Mouse (Mus musculus) cerebellum, adult (tissue): Measurements from ENCODE around the gene Rnaseh2c.

Experiments
- ATAC-seq: cut with Nextera tagmentation; 2 replicates; pipeline ENCODE4 v1.9.2; 2017; ENCODE audit warnings: mild to moderate bottlenecking, moderate library complexity, mixed read lengths; ENCODE audit not compliant: insufficient number of reproducible peaks, low FRiP score, low TSS enrichment

Gene Rnaseh2c

DNA sequence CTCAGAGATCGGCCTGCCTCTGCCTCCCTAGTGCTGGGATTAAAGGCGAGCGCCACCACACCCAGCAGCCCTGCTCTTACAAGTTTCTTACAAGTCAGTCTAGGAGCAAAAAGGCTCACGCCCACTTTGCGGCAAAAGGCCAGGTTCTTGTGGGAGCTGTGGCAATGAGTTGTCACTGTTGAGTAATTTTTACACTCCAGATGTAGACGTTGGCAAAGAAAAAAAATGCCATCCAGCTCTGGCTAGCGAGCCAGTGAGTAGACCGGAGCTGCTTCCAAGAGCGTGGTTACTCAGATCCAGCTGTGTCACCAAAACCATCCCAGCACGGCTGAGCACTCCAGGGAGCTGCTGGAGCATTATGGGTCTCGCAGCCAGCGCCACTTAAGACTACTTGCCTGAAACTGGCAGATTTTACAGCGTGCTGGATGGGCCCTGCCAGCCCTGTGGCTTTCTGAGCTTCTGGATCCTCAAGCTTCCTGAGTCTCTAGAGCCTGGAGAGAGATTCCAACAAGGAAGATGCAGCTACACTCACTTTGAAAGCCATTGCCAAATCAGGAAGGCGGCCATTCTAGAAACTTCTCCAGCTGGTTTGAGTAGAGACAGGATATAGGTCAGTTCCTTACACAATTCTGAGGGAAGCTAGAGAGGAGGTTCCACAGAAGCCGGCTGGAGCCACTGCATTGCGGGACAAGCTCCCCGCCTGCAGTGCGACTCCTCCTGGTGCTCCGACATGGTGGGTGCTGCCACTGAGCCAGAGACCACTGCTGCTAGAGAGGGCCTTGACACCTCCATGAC is 29.1 kb upstream of the Rnaseh2c start:
- ATAC-seq: no peak

DNA sequence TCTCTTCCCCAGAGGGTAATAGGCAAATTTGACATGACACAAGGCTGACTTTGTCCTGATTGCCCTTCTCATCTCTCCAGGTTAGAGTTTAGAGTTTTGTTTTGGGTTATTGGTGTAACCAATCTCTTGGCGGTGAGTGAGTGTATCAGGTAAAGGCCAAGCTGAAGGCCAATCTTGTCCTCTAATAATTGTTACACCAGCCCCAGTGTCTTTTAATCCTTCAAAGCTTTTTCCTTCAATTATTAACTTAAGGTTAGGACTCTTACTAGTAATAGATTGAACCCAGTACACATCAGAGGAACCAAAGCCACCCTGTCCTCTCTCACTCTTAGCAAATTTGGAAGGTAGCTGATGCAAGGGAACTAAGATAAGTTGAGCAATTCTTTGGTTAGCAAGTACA is 26.3 kb upstream of the Rnaseh2c start:
- no peak for ATAC-seq

DNA sequence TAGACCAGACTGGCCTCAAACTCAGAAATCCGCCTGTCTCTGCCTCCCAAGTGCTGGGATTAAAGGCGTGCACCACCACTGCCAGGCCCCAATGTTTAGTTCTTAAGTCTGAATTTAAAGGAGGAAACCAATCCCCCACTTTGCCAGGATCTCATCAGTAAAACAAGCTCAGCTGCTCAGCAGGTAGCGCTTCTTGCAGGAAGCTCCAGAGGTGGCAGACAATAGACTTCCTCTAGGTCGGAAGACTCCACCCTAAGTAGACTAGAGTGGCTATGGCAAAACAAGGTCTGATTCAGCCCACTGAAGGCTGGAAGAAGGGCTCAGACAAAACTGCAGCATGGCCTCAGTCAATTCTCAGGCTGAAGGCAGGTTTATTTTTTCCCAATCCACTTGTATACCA is 21.7 kb upstream of the Rnaseh2c start:
- no peak for ATAC-seq

- no peak for ATAC-seq
These were observed 20.9 kb upstream of the Rnaseh2c start for GRCm38 (mm10) chr19:5580776-5581175.

- no peak for ATAC-seq
These were observed 19.7 kb upstream of the Rnaseh2c start for GRCm38 (mm10) chr19:5581995-5582394.

DNA sequence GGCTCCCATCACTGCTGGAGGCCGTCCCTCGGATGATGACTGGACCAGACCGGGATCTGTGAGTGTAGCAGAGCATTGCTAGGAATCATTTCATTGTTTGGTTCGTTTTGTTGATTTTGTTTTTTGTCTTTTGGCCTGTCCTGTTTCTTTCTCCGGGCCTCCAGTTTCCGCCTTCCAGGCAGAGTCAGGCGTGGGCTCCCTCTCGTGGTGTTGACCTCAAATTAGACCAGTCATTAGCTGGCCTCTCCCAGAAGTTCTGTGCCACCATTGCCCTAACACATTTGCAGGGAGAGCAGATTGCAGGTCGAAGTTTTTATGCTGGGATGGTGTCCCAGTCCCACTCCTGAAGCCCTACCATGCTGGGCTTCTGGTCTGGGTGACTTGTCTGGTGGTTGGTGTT is 12.5 kb upstream of the Rnaseh2c start:
- ATAC-seq: no peak

DNA sequence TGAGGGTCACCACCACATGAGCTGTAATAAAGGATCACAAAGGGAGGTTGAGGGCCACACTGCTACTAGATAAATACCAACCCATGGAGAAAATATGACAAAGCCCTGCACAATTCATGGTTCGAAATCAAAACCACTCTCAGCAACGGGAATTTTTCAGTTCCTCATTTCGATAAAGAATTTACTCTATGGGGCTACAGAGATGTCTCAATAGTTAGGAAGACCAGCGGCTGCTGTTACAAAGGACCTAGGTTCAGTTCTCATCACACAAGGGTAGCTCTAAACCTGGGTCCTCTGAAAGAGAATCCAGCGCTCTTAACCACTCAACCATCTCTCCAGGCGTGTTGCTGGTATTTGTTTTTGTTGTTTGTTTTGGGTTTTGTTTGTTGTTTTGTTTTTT is 9.8 kb upstream of the Rnaseh2c start:
- ATAC-seq: no peak

- ATAC-seq: no peak
These were observed 2.4 kb upstream of the Rnaseh2c start for GRCm38 (mm10) chr19:5599224-5599623.

DNA sequence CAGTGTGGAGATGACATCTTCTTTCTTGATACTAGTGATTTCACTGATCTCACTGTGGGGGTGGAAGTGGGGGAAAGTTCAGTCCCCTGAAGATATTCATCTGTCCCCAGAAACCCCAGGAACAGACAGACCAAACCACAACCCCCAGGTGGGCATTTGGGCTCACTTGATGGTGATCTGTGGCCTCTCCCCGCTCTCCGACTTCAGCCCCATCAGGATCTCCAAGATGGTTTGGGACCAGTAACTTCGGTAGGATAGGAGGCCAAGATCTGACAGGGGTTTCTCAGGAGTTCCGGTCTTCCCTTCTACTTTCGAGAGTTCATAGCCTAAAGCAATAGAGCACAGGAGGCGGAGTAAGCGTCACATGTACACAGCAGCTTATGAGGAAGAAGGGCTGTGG is 2.0 kb downstream of the Rnaseh2c start:
- ATAC-seq: no peak

DNA sequence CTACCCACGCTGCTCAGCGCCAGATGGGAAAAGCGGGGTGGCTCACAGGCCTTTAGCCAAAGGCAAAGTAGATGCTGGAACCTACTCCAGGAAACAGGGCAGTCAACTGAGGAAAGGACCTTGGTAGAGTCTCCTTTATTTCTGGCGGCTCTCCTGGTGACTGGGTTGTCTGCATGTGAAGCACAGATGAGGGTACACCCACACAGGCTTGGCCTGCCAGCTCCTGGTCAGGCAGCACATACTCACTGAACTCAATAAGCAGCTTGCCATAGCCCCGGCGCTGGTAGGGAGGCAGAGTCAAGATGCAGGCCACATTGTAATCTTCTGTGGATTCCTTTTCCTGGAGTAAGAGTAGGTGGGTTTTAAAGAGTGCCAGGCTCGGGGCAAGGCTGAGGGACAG is 3.5 kb downstream of the Rnaseh2c start:
- ATAC-seq: no peak

- no peak for ATAC-seq
These were observed 4.5 kb downstream of the Rnaseh2c start for GRCm38 (mm10) chr19:5606196-5606595.

- ATAC-seq: no peak
These were observed 6.2 kb downstream of the Rnaseh2c start for GRCm38 (mm10) chr19:5607705-5608410.

GRCm38 (mm10) chr19:5608707-5609106 is 7.0 kb downstream of the Rnaseh2c start:
- ATAC-seq: no peak

- no peak for ATAC-seq
These were observed 7.5 kb downstream of the Rnaseh2c start for GRCm38 (mm10) chr19:5609171-5609546.

GRCm38 (mm10) chr19:5609547-5610404 is 8.1 kb downstream of the Rnaseh2c start, which contains the start of gene Kat5:
Gene Kat5 (minus strand): TSS chr19:5610237.
- ATAC-seq: peak; percentile 91

GRCm38 (mm10) chr19:5611973-5612372 is 10.3 kb downstream of the Rnaseh2c start:
- no peak for ATAC-seq

GRCm38 (mm10) chr19:5612762-5613411 is 11.2 kb downstream of the Rnaseh2c start:
- ATAC-seq: no peak

GRCm38 (mm10) chr19:5614953-5615352 is 13.3 kb downstream of the Rnaseh2c start:
- no peak for ATAC-seq

- ATAC-seq: no peak
These were observed 18.3 kb downstream of the Rnaseh2c start for GRCm38 (mm10) chr19:5620007-5620406.

DNA sequence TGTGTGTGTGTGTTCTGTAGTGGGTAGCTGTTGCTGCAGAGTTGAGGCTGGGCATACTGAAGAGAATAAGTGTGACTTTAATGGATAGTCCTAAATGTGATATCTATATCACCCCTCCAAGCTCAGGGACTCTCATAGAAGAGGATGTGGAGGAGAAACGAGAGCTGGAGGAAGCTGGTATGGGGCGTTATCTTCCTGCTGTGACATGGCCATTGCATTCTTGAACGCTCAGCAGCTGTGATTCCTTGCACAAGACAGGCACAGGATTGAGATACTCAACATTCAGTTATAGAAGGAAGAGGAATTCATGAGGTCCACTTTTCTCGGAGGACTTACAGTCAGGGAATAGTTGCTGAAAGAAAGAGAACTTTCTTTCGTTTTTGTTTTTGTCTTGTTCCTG is 20.2 kb downstream of the Rnaseh2c start:
- no peak for ATAC-seq
